Mouse (Mus musculus) hindbrain, embryonic 13.5 days (tissue): Measurements from ENCODE around the gene Ppp4r2. TPM values are rescaled to one million over a fixed set of nuclear protein-coding genes. Genes with fewer than 3 reads are reported as not detected.

Source experiments
- ATAC-seq: fragments of 200-750 bp; cut with Nextera tagmentation; 2 replicates; pipeline ENCODE4 v1.8.0; 2017; ENCODE audit warnings: moderate TSS enrichment; ENCODE audit not compliant: low FRiP score
- H3K27ac ChIP-seq: fragments of 300-500 bp; sonication (generic); 2 replicates; pipeline ENCODE4 v1.5.1; 2015; ENCODE audit warnings: inconsistent platforms, mild to moderate bottlenecking, moderate library complexity
- H3K27me3 ChIP-seq: fragments of 300-500 bp; sonication (generic); 2 replicates; pipeline ENCODE4 v1.6.1; 2015; ENCODE audit warnings: mild to moderate bottlenecking, inconsistent platforms
- H3K36me3 ChIP-seq: fragments of 300-500 bp; sonication (generic); 2 replicates; pipeline ENCODE4 v1.6.1; 2015; ENCODE audit warnings: mild to moderate bottlenecking, inconsistent platforms
- H3K4me1 ChIP-seq: fragments of 300-500 bp; sonication (generic); replicated peaks from 2 replicates; pipeline ENCODE4 v1.6.1; 2015; ENCODE audit warnings: inconsistent platforms
- H3K4me2 ChIP-seq: fragments of 300-500 bp; sonication (generic); 2 replicates; pipeline ENCODE4 v1.6.1; 2015; ENCODE audit warnings: inconsistent platforms, mild to moderate bottlenecking, moderate library complexity
- H3K4me3 ChIP-seq: fragments of 300-500 bp; sonication (generic); 2 replicates; pipeline ENCODE4 v1.5.1; 2015; ENCODE audit warnings: mild to moderate bottlenecking, inconsistent platforms
- H3K9ac ChIP-seq: fragments of 300-500 bp; sonication (generic); 2 replicates; pipeline ENCODE4 v1.6.1; 2015; ENCODE audit warnings: mild to moderate bottlenecking, inconsistent platforms
- H3K9me3 ChIP-seq: fragments of 300-500 bp; sonication (generic); 2 replicates; pipeline ENCODE4 v1.6.1; 2016; ENCODE audit warnings: inconsistent platforms
- WGBS: fragments of 180-500 bp; shearing (Covaris S2); methylation state at CpG from one replicate; pipeline ENCODE4 v1.1.7; 2015; 5-methylcytosine and 5-hydroxymethylcytosine counted together
- polyA plus RNA-seq: library from polyadenylated mRNA; unstranded; fragments of >200 nt; fragmentation: Nextera tagmentation; extraction: Ambion mirVana; gene quantifications from 2 replicates; pipeline ENCODE4 v1.2.1, GENCODE M21; 2015

Ppp4r2 gene
- polyA plus RNA-seq, 1 experiment from 2014 or later: 20.9 TPM

DNA sequence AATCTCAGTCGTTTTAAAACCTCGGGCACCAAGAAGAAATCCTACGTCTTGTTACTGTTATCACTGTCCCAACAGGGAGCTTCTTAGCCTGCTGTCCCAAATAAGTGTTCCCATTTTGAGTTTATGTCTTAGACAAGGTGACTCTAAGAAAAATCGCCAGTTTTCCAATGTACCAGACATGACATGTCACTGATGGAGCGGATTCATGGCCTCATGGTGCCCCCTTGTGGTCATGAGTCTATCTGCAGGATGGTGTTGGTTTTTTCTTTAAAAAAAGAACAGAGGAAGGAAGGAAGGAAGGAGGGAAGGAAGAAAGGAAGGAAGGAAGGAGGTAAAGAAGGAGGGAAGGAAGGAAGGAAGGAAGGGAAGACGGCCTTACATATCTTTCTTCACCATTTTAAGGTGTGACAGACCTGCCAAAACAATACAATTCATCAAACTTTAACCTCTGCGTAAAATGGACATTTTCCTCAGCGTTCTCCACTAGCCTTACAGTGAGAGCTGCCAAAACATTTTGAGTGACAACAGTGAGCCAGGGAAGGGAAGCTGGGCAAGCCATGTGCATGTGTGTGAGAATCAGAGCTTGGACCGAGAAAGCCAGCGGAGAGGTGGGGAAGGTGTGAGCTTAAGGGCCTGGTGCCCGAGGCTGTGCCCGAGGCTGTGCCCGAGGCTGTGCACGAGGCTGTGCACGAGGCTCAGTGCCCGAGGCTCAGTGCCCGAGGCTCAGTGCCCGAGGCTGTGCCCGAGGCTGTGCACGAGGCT is 42.6 kb downstream of the Ppp4r2 start:
- H3K4me1 ChIP-seq: no peaks in the 10 kb centered on the region
- ATAC-seq: 0 out of 2 replicates have a peak, but pooled peaks have one; percentile 49
- no peak overlapping the region for H3K9ac ChIP-seq
- H3K4me3 ChIP-seq: no peak overlapping the region
- no peak overlapping the region for H3K4me2 ChIP-seq
- H3K36me3 ChIP-seq: no peaks in the 10 kb centered on the region
- 73% methylated on average over 20 of the region's 20 CpGs for WGBS
- H3K27ac ChIP-seq: no peak overlapping the region
- H3K27me3 ChIP-seq: peaks cover 10% of the 10 kb centered on the region
- peaks cover 3% of the 10 kb centered on the region; the same call in 1 of the 2 replicates for H3K9me3 ChIP-seq

DNA sequence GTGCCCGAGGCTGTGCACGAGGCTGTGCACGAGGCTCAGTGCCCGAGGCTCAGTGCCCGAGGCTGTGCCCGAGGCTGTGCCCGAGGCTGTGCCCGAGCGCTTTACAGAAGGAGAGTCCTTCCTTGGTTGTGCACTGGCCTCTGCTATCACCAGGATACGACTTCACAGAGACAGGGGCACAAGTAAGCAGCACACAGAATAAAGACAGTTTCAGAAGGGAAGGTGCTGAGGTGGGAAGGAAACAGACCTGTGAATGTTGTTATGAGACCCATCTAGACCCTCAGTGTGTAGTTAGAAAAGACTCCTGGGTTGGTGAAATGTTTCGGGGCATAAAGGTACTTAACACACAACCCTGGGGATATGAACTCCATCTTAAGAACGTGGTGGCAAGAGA is 43.2 kb downstream of the Ppp4r2 start:
- Histone ChIP-seq H3K4me1 (no peaks in the 10 kb centered on the region), H3K9me3 (peaks cover 3% of the 10 kb centered on the region; the same call in 1 of the 2 replicates), H3K27me3 (peaks cover 15% of the 10 kb centered on the region), H3K36me3 (no peaks in the 10 kb centered on the region), H3K27ac (no peak overlapping the region), H3K4me2 (no peak overlapping the region), H3K9ac (no peak overlapping the region), H3K4me3 (no peak overlapping the region)
- ATAC-seq: no peak
- 89% methylated on average over 12 of the region's 12 CpGs for WGBS

GRCm38 (mm10) chr6:100878546-100878945 is 45.1 kb downstream of the Ppp4r2 start:
- Histone ChIP-seq H3K9me3 (peaks cover 3% of the 10 kb centered on the region; the same call in 1 of the 2 replicates), H3K36me3 (no peaks in the 10 kb centered on the region), H3K27ac (no peak overlapping the region), H3K4me3 (no peak overlapping the region), H3K4me1 (peaks cover 7% of the 10 kb centered on the region; the same call in 1 of the 2 replicates), H3K9ac (no peak overlapping the region), H3K27me3 (peaks cover 15% of the 10 kb centered on the region), H3K4me2 (no peak overlapping the region)
- ATAC-seq: no peak
- WGBS: 79% methylated on average over 13 of the region's 13 CpGs

- Histone ChIP-seq H3K27ac (no peak overlapping the region), H3K4me2 (no peak overlapping the region), H3K27me3 (peaks cover 15% of the 10 kb centered on the region), H3K9ac (no peak overlapping the region), H3K4me3 (no peak overlapping the region), H3K9me3 (peaks cover 3% of the 10 kb centered on the region; the same call in 1 of the 2 replicates), H3K36me3 (no peaks in the 10 kb centered on the region), H3K4me1 (peaks cover 7% of the 10 kb centered on the region; the same call in 1 of the 2 replicates)
- ATAC-seq: no peak
- WGBS: 62% methylated on average over 10 of the region's 10 CpGs
Measured at GRCm38 (mm10) chr6:100879607-100880006, 46.2 kb downstream of the Ppp4r2 start.

DNA sequence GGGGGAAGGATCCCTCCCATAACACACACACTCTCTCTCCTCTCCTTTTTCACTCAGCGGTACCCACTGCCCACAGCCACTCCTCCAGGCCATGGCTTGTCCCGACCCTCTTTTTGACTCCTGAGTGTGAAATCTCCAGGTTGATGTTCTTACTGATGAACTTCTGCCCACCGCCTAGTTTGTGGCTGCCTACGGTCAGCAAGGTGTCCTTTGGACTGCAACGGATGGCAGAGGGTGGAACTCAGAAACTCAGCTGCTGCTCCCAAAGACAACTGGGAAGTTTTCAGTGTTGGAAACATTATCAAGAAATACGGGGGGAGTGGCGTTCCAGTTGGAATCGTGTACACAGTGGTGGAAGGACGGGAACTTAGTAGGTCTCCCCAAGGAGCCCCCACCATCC is 48.2 kb downstream of the Ppp4r2 start:
- H3K27me3 ChIP-seq: peaks cover 15% of the 10 kb centered on the region
- H3K36me3 ChIP-seq: no peaks in the 10 kb centered on the region
- H3K9me3 ChIP-seq: peaks cover 3% of the 10 kb centered on the region; the same call in 1 of the 2 replicates
- ATAC-seq: no peak
- H3K4me3 ChIP-seq: no peak overlapping the region
- no peak overlapping the region for H3K4me2 ChIP-seq
- H3K9ac ChIP-seq: no peak overlapping the region
- H3K27ac ChIP-seq: no peak overlapping the region
- WGBS: 87% methylated on average over 9 of the region's 9 CpGs
- peaks cover 12% of the 10 kb centered on the region; the same call in 1 of the 2 replicates for H3K4me1 ChIP-seq

- Histone ChIP-seq H3K27ac (no peak overlapping the region), H3K4me2 (peak overlapping the region; percentile 49), H3K4me1 (peaks cover 12% of the 10 kb centered on the region; the same call in 1 of the 2 replicates), H3K9ac (no peak overlapping the region), H3K27me3 (peaks cover 15% of the 10 kb centered on the region), H3K36me3 (no peaks in the 10 kb centered on the region), H3K9me3 (peaks cover 2% of the 10 kb centered on the region; the same call in 1 of the 2 replicates), H3K4me3 (peak overlapping the region; percentile 21; the same call in 1 of the 2 replicates)
- 18% methylated on average over 15 of the region's 15 CpGs for WGBS
- no peak for ATAC-seq
Measured at GRCm38 (mm10) chr6:100882381-100883213, 49.2 kb downstream of the Ppp4r2 start.

- H3K9me3 ChIP-seq: no peaks in the 10 kb centered on the region
- H3K4me2 ChIP-seq: no peak overlapping the region
- H3K4me1 ChIP-seq: peaks cover 12% of the 10 kb centered on the region; the same call in 1 of the 2 replicates
- no peak overlapping the region for H3K9ac ChIP-seq
- H3K27me3 ChIP-seq: peaks cover 15% of the 10 kb centered on the region
- no peak for ATAC-seq
- no peak overlapping the region for H3K27ac ChIP-seq
- no peak overlapping the region for H3K4me3 ChIP-seq
- WGBS: 56% methylated on average over 13 of the region's 13 CpGs
- H3K36me3 ChIP-seq: no peaks in the 10 kb centered on the region
Measured at GRCm38 (mm10) chr6:100883233-100883632, 49.8 kb downstream of the Ppp4r2 start.

DNA sequence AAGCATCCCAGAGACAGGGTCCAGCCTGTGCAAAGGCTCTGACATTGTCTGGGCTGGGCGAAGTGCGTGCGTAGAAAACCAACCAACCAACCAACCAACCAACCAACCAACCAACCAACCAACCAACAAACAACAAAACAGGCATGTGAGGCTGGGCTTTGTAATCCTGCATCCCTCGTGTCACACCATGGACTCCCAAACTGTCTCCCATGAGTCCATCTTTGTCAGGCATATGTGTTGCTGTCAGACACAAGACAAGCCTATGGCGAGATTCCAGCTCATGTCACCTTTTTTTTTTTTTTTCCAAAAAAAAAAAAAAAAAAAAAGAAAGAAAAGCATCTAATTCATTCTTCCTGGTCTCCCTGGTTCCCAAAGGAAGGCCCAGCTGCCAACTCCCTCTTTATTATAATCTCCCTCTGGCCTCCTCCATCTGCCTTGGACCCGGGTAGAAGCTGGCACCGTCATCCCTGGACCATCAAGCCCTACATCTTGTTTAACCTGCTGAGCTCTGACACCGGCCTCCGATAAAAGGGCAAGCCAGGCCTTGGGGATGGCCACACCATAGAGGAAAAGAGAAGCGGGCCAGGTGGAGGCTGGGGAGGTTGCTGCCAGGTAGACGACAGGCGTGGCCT is 51.3 kb downstream of the Ppp4r2 start:
- Histone ChIP-seq H3K4me2 (no peak overlapping the region), H3K4me3 (no peak overlapping the region), H3K27me3 (peaks cover 8% of the 10 kb centered on the region; the same call in 1 of the 2 replicates), H3K27ac (peak overlapping the region; percentile 25; the same call in 1 of the 2 replicates), H3K4me1 (peaks cover 12% of the 10 kb centered on the region; the same call in 1 of the 2 replicates), H3K36me3 (no peaks in the 10 kb centered on the region), H3K9me3 (no peaks in the 10 kb centered on the region), H3K9ac (no peak overlapping the region)
- peak; percentile 70; the same call in 1 of the 2 replicates for ATAC-seq
- WGBS: 72% methylated on average over 12 of the region's 12 CpGs

DNA sequence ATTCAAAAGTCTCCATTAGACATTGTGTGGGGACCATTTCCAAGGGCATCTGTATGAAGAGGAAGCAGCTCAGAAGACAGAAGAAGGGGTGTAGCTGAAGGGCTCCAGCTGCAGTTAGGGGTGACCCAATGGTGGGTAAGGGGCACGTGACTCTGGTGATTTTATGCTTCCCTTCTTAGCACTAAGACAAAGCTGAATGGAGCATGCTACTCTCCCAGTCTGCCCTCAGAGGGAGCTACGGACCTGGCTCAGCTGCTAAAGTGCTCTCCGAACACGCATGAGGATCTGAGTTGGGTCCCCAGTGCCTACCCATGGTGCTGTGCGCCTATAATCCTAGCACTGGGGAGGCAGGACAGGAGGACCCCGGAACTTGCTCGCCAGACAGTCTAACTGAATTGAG is 52.0 kb downstream of the Ppp4r2 start:
- Histone ChIP-seq H3K9me3 (no peaks in the 10 kb centered on the region), H3K36me3 (no peaks in the 10 kb centered on the region), H3K27ac (peak overlapping the region; percentile 25), H3K27me3 (peaks cover 8% of the 10 kb centered on the region; the same call in 1 of the 2 replicates), H3K4me3 (no peak overlapping the region), H3K4me2 (no peak overlapping the region), H3K4me1 (peaks cover 12% of the 10 kb centered on the region; the same call in 1 of the 2 replicates), H3K9ac (no peak overlapping the region)
- ATAC-seq: 0 out of 2 replicates have a peak, but pooled peaks have one; percentile 21
- 57% methylated on average over 7 of the region's 7 CpGs for WGBS

DNA sequence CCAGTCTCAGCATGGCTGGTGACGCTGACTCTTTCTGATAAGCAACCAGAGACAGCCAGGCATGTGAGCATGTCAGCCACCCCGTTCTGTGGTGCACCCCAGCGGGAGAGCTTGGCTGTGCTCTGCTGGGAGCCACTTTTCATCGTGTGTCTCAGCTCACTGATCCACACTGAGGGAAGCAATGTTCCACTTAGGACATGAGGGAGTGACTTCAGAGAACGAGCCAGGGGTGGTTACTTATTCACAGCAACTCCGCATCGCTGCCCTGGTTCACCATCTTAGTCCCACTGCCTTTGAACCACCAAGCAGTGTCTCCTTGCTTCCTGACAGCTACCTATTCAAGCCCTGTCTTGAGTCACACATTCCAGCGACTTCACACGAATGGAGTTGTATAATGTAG is 53.6 kb downstream of the Ppp4r2 start:
- Histone ChIP-seq H3K9ac (no peak overlapping the region), H3K4me2 (no peak overlapping the region), H3K4me1 (peaks cover 12% of the 10 kb centered on the region; the same call in 1 of the 2 replicates), H3K9me3 (no peaks in the 10 kb centered on the region), H3K27me3 (no peaks in the 10 kb centered on the region), H3K27ac (no peak overlapping the region), H3K36me3 (no peaks in the 10 kb centered on the region), H3K4me3 (no peak overlapping the region)
- ATAC-seq: no peak
- 85% methylated on average over 9 of the region's 9 CpGs for WGBS

DNA sequence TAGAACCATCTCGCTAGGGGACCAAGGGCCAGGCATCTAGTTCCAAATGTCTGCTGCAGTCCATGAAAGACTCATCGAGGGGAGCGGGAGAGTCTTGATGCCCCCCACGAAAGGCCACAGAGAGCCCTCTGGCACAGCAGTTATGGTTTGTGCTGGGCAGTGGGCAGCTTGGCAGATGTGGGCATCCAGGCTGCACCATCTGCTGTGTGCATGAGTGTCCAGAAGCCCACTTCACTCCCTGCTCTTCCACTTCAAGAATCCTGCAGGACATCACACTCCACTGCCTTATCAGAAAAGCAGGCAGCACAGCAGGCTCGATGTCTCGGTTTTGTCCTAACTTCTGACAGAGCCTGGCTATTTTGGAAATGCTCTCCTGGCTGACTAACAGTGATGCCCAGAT is 55.9 kb downstream of the Ppp4r2 start:
- Histone ChIP-seq H3K9me3 (no peaks in the 10 kb centered on the region), H3K9ac (no peak overlapping the region), H3K27ac (no peak overlapping the region), H3K4me3 (no peak overlapping the region), H3K27me3 (no peaks in the 10 kb centered on the region), H3K4me1 (0 out of 2 replicates have a peak, but pooled peaks cover 4% of the 10 kb centered on the region), H3K4me2 (no peak overlapping the region), H3K36me3 (no peaks in the 10 kb centered on the region)
- no peak for ATAC-seq
- WGBS: 89% methylated on average over 6 of the region's 6 CpGs
